Mouse (Mus musculus) embryo, embryonic 11.5 days (tissue): ENCODE results near the gene Kdm6b.

Source experiments
- DNase-seq: peaks from one replicate; pipeline ENCODE4 v3.0.0-alpha.2; 2012; ENCODE audit warnings: low read depth, low spot score

Gene Kdm6b

GRCm38 (mm10) chr11:69419443-69419812 lies 6.0 kb upstream of the Kdm6b start:
- DNase-seq, result no peak

GRCm38 (mm10) chr11:69418481-69419442 lies 5.3 kb upstream of the Kdm6b start:
- peak; percentile 96 for DNase-seq

GRCm38 (mm10) chr11:69417449-69418384 lies 4.2 kb upstream of the Kdm6b start:
- peak; percentile 88 for DNase-seq

GRCm38 (mm10) chr11:69416921-69417448 lies 3.5 kb upstream of the Kdm6b start:
- DNase-seq, result no peak

GRCm38 (mm10) chr11:69416509-69416908 lies 3.0 kb upstream of the Kdm6b start:
- no peak for DNase-seq

GRCm38 (mm10) chr11:69415668-69416451 lies 2.4 kb upstream of the Kdm6b start:
- DNase-seq, result no peak

- DNase-seq, result no peak
Observed at GRCm38 (mm10) chr11:69415327-69415667, 1.8 kb upstream of the Kdm6b start.

- no peak for DNase-seq
Observed at GRCm38 (mm10) chr11:69414421-69415326, 1.2 kb upstream of the Kdm6b start.

GRCm38 (mm10) chr11:69412548-69412947 lies 927 bp downstream of the Kdm6b start:
- DNase-seq, result no peak

- DNase-seq, result no peak
Observed at GRCm38 (mm10) chr11:69411538-69412203, 1.8 kb downstream of the Kdm6b start.

GRCm38 (mm10) chr11:69411073-69411535 lies 2.4 kb downstream of the Kdm6b start:
- DNase-seq, result peak; percentile 97

- DNase-seq, result no peak
Observed at GRCm38 (mm10) chr11:69410310-69411072, 3.0 kb downstream of the Kdm6b start.

GRCm38 (mm10) chr11:69410045-69410309 lies 3.5 kb downstream of the Kdm6b start:
- no peak for DNase-seq

GRCm38 (mm10) chr11:69409378-69410044 lies 4.0 kb downstream of the Kdm6b start:
- DNase-seq, result no peak

GRCm38 (mm10) chr11:69408541-69409377 lies 4.7 kb downstream of the Kdm6b start:
- DNase-seq, result no peak

GRCm38 (mm10) chr11:69407724-69408004 lies 5.8 kb downstream of the Kdm6b start:
- DNase-seq, result no peak

GRCm38 (mm10) chr11:69406867-69407723 lies 6.4 kb downstream of the Kdm6b start:
- DNase-seq, result no peak
